23 mouse cellular contexts compared by ENCODE assay signal in the genomic region with DNA sequence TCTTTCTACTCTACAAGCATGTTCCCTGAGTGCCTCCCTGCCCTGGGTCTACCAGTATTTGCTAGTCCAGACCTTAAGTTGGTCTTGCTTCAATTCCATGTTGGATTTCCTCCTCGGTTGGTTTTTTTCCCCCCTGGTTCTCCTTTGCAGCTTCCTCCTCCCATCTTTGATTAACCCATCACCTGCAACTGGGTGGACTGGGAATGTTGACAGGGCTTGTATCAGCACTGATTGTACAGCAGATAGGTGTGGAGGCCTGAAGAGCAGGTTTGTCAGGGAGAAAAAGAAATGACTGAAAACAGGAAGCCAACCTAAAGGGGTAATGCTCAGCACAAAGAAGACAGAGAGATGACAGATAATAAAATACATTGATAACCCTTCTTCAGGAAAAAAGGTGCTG.
DNase-seq lines count a peak whose midpoint lies in the region; ATAC-seq and TF ChIP-seq lines count a peak whose summit lies in the region.
"Had no signal": no experiment of that assay in that cellular context is flagged by ENCODE, and none has a peak within 500 bp of the region (broad histone marks: within the 10 kb centered on the region; RNA-seq: fewer than 3 reads in every experiment).

No protein-coding gene starts in this region.

- ATAC-seq in embryonic facial prominence, embryonic 15.5 days (ENCODE audit: insufficient number of reproducible peaks, low FRiP score, low TSS enrichment, low read depth) = no peak
- ATAC-seq: activated CD4-positive, CD25-positive, alpha-beta regulatory T cell, adult 4 months; forebrain, embryonic 14.5 days; hindbrain, embryonic 16.5 days had no signal

- TF ChIP-seq CTCF in layer of hippocampus, adult 2 months (conservative IDR thresholded peaks at IDR 0.05) = no peak

- peak overlapping the region; percentile 13; the same call in 1 of the 2 replicates for H3K27ac ChIP-seq in embryonic facial prominence, embryonic 15.5 days (replicated peaks)
- no peak overlapping the region; the same call in 1 of the 2 replicates for H3K27ac ChIP-seq in embryonic facial prominence, embryonic 10.5 days (replicated peaks)
- peak overlapping the region; percentile 84; the same call in 1 of the 2 replicates for H3K27ac ChIP-seq in layer of hippocampus, adult 2 months
- H3K27ac ChIP-seq: heart, adult 2 months; hindbrain, embryonic 10.5 days; hindbrain, embryonic 13.5 days had no signal

- no peak for DNase-seq in embryonic facial prominence, embryonic 10.5 days (ENCODE audit: low spot score)
- DNase-seq in layer of hippocampus, adult 2 months (ENCODE audit: low spot score in 2 of 2) = no peak
- no peak for DNase-seq in layer of hippocampus, adult 8-10 months (ENCODE audit: low spot score in 2 of 2)
- DNase-seq in urinary bladder, postnatal 36 days (ENCODE audit: low spot score in 2 of 2) = peak; percentile 56 to 59
- no peak for DNase-seq in urinary bladder, postnatal 10 days (ENCODE audit: low spot score)
- DNase-seq in gastrocnemius, adult 18-20 months (ENCODE audit: low spot score) = no peak
- DNase-seq: adrenal gland, adult 8-10 months; adrenal gland, postnatal 25 days; cerebellum, adult 11-12 months; cerebellum, adult 8-10 months; cerebellum, postnatal 10 days; cerebellum, postnatal 36 days; embryo, embryonic 11 days; gastrocnemius, postnatal 10 days; gastrocnemius, postnatal 36 days; heart, adult 2 months had no signal

- no peak overlapping the region for H3K9ac ChIP-seq in embryonic facial prominence, embryonic 15.5 days
- H3K9ac ChIP-seq: hindbrain, embryonic 13.5 days had no signal

- peaks cover 29% of the 10 kb centered on the region for H3K4me1 ChIP-seq in embryonic facial prominence, embryonic 15.5 days
- peaks cover 43% of the 10 kb centered on the region for H3K4me1 ChIP-seq in embryonic facial prominence, embryonic 10.5 days

- no peak overlapping the region for H3K4me2 ChIP-seq in embryonic facial prominence, embryonic 15.5 days (replicated peaks)
- H3K4me2 ChIP-seq: heart, embryonic 11.5 days; hindbrain, embryonic 13.5 days had no signal

- no peaks in the 10 kb centered on the region for H3K36me3 ChIP-seq in embryonic facial prominence, embryonic 15.5 days
- H3K36me3 ChIP-seq in embryonic facial prominence, embryonic 10.5 days (replicated peaks) = no peaks in the 10 kb centered on the region
- H3K36me3 ChIP-seq: hindbrain, embryonic 10.5 days; hindbrain, embryonic 13.5 days had no signal

- WGBS in embryonic facial prominence, embryonic 15.5 days = 41% methylated on average over 1 of the region's 1 CpGs
- WGBS in embryonic facial prominence, embryonic 10.5 days = 78% methylated on average over 1 of the region's 1 CpGs

- no peaks in the 10 kb centered on the region for H3K9me3 ChIP-seq in embryonic facial prominence, embryonic 15.5 days (replicated peaks)
- no peaks in the 10 kb centered on the region for H3K9me3 ChIP-seq in embryonic facial prominence, embryonic 10.5 days
- H3K9me3 ChIP-seq: hindbrain, embryonic 10.5 days; hindbrain, embryonic 13.5 days had no signal

- no peaks in the 10 kb centered on the region for H3K27me3 ChIP-seq in embryonic facial prominence, embryonic 15.5 days
- no peaks in the 10 kb centered on the region for H3K27me3 ChIP-seq in embryonic facial prominence, embryonic 10.5 days (replicated peaks; ENCODE audit: low read depth, poor library complexity, severe bottlenecking)

- H3K4me3 ChIP-seq in embryonic facial prominence, embryonic 15.5 days (replicated peaks) = no peak overlapping the region
- no peak overlapping the region for H3K4me3 ChIP-seq in embryonic facial prominence, embryonic 10.5 days
- no peak overlapping the region for H3K4me3 ChIP-seq in layer of hippocampus, adult 2 months
- H3K4me3 ChIP-seq: heart, adult 2 months; hindbrain, embryonic 10.5 days; hindbrain, embryonic 13.5 days had no signal

Comparison
In these comparisons a context has a peak if more than half of its experiments do, and no peak if none do; other contexts are left out.
1. DNase-seq: peak in urinary bladder, postnatal 36 days (2 of 2); none in embryonic facial prominence, embryonic 10.5 days (single experiment), layer of hippocampus, adult 2 months (0 of 2), layer of hippocampus, adult 8-10 months (0 of 2), urinary bladder, postnatal 10 days (single experiment) and gastrocnemius, adult 18-20 months (single experiment).